In genomic region chr8:111422614-111423013, GRCm38 (mm10) we compare ENCODE assay signal across 16 mouse cellular contexts. TPM values are rescaled to one million over a fixed set of nuclear protein-coding genes. Genes with fewer than 3 reads are reported as not detected.
"Had no signal": no experiment of that assay in that cellular context is flagged by ENCODE, and none has a peak within 500 bp of the region (broad histone marks: within the 10 kb centered on the region; RNA-seq: fewer than 3 reads in every experiment).

No protein-coding gene starts in this region.

- H3K27ac ChIP-seq: neural tube, embryonic 15.5 days; stomach, embryonic 15.5 days; stomach, postnatal 0 days had no signal

- DNase-seq: retina, postnatal 1 day; right cerebral cortex, adult 18-20 months; right cerebral cortex, postnatal 14 days; right cerebral cortex, postnatal 25 days; right cerebral cortex, postnatal 4 days; spleen, adult 18-20 months; thymus, adult 18-20 months; thymus, adult 2 months; thymus, postnatal 14 days; thymus, postnatal 25 days; thymus, postnatal 36 days; thymus, postnatal 4 days had no signal

- H3K27me3 ChIP-seq: neural tube, embryonic 15.5 days; stomach, embryonic 15.5 days had no signal

- H3K4me1 ChIP-seq: neural tube, embryonic 15.5 days; stomach, embryonic 15.5 days had no signal

- H3K4me3 ChIP-seq: neural tube, embryonic 15.5 days; stomach, embryonic 15.5 days had no signal

RNA-seq across cellular contexts. Expression of gene Fa2h, which starts 29.0 kb away (rescaled TPM):
- total RNA-seq: neutrophil, adult 5-6 weeks had no signal
